ENCODE assay signal across 10 mouse cellular contexts in the genomic region with DNA sequence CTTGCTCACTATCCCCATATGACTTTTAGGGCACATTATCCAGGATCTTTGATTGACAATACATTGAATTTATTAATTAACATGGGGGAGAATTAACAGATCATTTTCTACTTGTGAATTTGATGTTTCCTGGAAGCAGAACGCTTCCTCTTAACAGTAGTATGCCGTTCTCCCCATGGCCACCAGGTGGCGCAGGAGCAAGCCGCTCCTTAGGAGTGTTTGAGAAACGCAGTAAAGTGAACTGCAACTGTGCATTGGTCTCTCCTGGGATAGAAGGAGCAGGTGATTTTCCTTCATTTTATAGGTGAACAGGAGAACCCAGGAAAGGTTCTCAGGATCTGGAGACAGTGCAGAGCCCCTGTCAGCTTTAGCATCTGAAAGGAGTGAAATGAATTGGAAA. TPM values are rescaled to one million over a fixed set of nuclear protein-coding genes. Genes with fewer than 3 reads are reported as not detected.
DNase-seq lines count a peak whose midpoint lies in the region; ATAC-seq lines count a peak whose summit lies in the region.
"Had no signal": no experiment of that assay in that cellular context is flagged by ENCODE, and none has a peak within 500 bp of the region (broad histone marks: within the 10 kb centered on the region; RNA-seq: fewer than 3 reads in every experiment).

No protein-coding gene starts in this region.

- no peaks in the 10 kb centered on the region for H3K36me3 ChIP-seq in heart, embryonic 11.5 days (ENCODE audit: control insufficient read depth, insufficient read depth, low read length)
- no peaks in the 10 kb centered on the region for H3K36me3 ChIP-seq in neural tube, embryonic 11.5 days (ENCODE audit: control insufficient read depth, insufficient read depth, low read length)
- H3K36me3 ChIP-seq: embryonic facial prominence, embryonic 12.5 days; neural tube, embryonic 13.5 days had no signal

- peaks cover 5% of the 10 kb centered on the region; the same call in 1 of the 2 replicates for H3K27me3 ChIP-seq in heart, embryonic 11.5 days (ENCODE audit: control insufficient read depth, insufficient read depth, low read length)
- H3K27me3 ChIP-seq in neural tube, embryonic 11.5 days (ENCODE audit: control insufficient read depth, insufficient read depth, low read length) = no peaks in the 10 kb centered on the region
- H3K27me3 ChIP-seq: embryonic facial prominence, embryonic 12.5 days; neural tube, embryonic 13.5 days had no signal

- H3K4me3 ChIP-seq in heart, embryonic 11.5 days (ENCODE audit: low read depth, low read length) = no peak overlapping the region
- H3K4me3 ChIP-seq in neural tube, embryonic 11.5 days (ENCODE audit: low read depth, low read length) = no peak overlapping the region
- H3K4me3 ChIP-seq: embryonic facial prominence, embryonic 12.5 days; neural tube, embryonic 13.5 days had no signal

- intact Hi-C loops in heart, postnatal 36 days (cut with DNase I) = loop anchor here (5.0 kb wide), 2 partner anchors 123 to 273 kb away; partner anchors contain the start of gene Aplf
- intact Hi-C loops in left cerebral cortex, postnatal 25 days (cut with DNase I) = loop anchor here (5.0 kb wide), 3 partner anchors 53 to 273 kb away; partner anchors contain the start of gene Aplf

- H3K4me1 ChIP-seq in heart, embryonic 11.5 days (ENCODE audit: control insufficient read depth, insufficient read depth, low read length) = peaks cover 29% of the 10 kb centered on the region
- H3K4me1 ChIP-seq in neural tube, embryonic 11.5 days (ENCODE audit: control insufficient read depth, insufficient read depth, low read length) = no peaks in the 10 kb centered on the region
- H3K4me1 ChIP-seq: neural tube, embryonic 13.5 days had no signal

- peak; percentile 56 for DNase-seq in heart, adult 8-10 months (ENCODE audit: low spot score)
- peak; percentile 82 for DNase-seq in adipocyte (ENCODE audit: low spot score)
- DNase-seq in embryo, embryonic 10 days (ENCODE audit: low spot score) = peak; percentile 94
- DNase-seq in heart, postnatal 36 days = peak; percentile 70 to 84
- DNase-seq in left cerebral cortex, postnatal 25 days (ENCODE audit: low spot score in 2 of 2) = peak; percentile 70 to 75
- DNase-seq in neural tube, embryonic 11.5 days (ENCODE audit: low spot score) = peak; percentile 80
- DNase-seq in testis, postnatal 14 days (ENCODE audit: low spot score) = peak; percentile 38

- 3% methylated on average over 5 of the region's 5 CpGs for WGBS in heart, embryonic 11.5 days (ENCODE audit: insufficient replicate concordance)
- 4% methylated on average over 5 of the region's 5 CpGs for WGBS in neural tube, embryonic 11.5 days

- H3K9ac ChIP-seq in heart, embryonic 11.5 days (ENCODE audit: low read depth, low read length) = no peak overlapping the region
- H3K9ac ChIP-seq in neural tube, embryonic 11.5 days (ENCODE audit: low read length) = no peak overlapping the region
- H3K9ac ChIP-seq: embryonic facial prominence, embryonic 12.5 days; neural tube, embryonic 13.5 days had no signal

- no peaks in the 10 kb centered on the region for H3K9me3 ChIP-seq in heart, embryonic 11.5 days (replicated peaks; ENCODE audit: control insufficient read depth, low read length)
- no peaks in the 10 kb centered on the region for H3K9me3 ChIP-seq in neural tube, embryonic 11.5 days (ENCODE audit: control insufficient read depth, low read length)
- H3K9me3 ChIP-seq: embryonic facial prominence, embryonic 12.5 days; neural tube, embryonic 13.5 days had no signal

- no peak overlapping the region for H3K4me2 ChIP-seq in heart, embryonic 11.5 days
- no peak overlapping the region for H3K4me2 ChIP-seq in neural tube, embryonic 11.5 days (ENCODE audit: low read depth)
- H3K4me2 ChIP-seq: embryonic facial prominence, embryonic 12.5 days; neural tube, embryonic 13.5 days had no signal

- no peak for ATAC-seq in heart, embryonic 11.5 days (replicated peaks; ENCODE audit: insufficient number of reproducible peaks, low FRiP score, low TSS enrichment)
- ATAC-seq in neural tube, embryonic 11.5 days (ENCODE audit: insufficient read depth, low FRiP score, low TSS enrichment) = no peak

- no peak overlapping the region for H3K27ac ChIP-seq in heart, embryonic 11.5 days (ENCODE audit: low read depth, low read length)
- no peak overlapping the region for H3K27ac ChIP-seq in neural tube, embryonic 11.5 days (ENCODE audit: low read depth, low read length)
- H3K27ac ChIP-seq: embryonic facial prominence, embryonic 12.5 days; neural tube, embryonic 13.5 days had no signal

RNA-seq across cellular contexts. Expression of gene Gkn3, which starts 10.4 kb away (rescaled TPM):
- total RNA-seq in heart, adult 8-10 months (2022) = 1 to 10 TPM in 3 of 4 experiments, under 1 TPM in 1; 0.53 to 2.5 (median 1.5) TPM
- 1.3 and 2.1 TPM in 2 replicates for polyA plus RNA-seq in heart, embryonic 11.5 days (2014; fragmentation: Nextera tagmentation; extraction: Ambion mirVana)
- 1 to 10 TPM in 1 of 2 experiments, under 1 TPM in 1; 0.84 to 2.2 TPM for total RNA-seq in heart, postnatal 36 days (2021)
- total RNA-seq in left cerebral cortex, postnatal 25 days (2021) = 1 to 10 TPM; 3.2 to 3.9 TPM
- polyA plus RNA-seq in neural tube, embryonic 11.5 days (2014; fragmentation: Nextera tagmentation; extraction: Ambion mirVana) = 0.39 TPM in 1 of 2 replicates, not detected in the other
- polyA plus RNA-seq: neural tube, embryonic 13.5 days had no signal

RNA-seq across cellular contexts. Expression of gene Gkn2, which starts 26.0 kb away (rescaled TPM):
- not detected for total RNA-seq in heart, adult 8-10 months (2022)
- not detected in 2 replicates for polyA plus RNA-seq in heart, embryonic 11.5 days (2014; fragmentation: Nextera tagmentation; extraction: Ambion mirVana)
- not detected for total RNA-seq in heart, postnatal 36 days (2021)
- not detected for total RNA-seq in left cerebral cortex, postnatal 25 days (2021)
- polyA plus RNA-seq in neural tube, embryonic 11.5 days (2014; fragmentation: Nextera tagmentation; extraction: Ambion mirVana) = not detected in 2 replicates
- polyA plus RNA-seq: embryonic facial prominence, embryonic 12.5 days; neural tube, embryonic 13.5 days had no signal

RNA-seq across cellular contexts. Expression of gene Bmp10, which starts 29.7 kb away (rescaled TPM):
- 10 to 100 TPM; 20.9 to 75.6 (median 50.9) TPM for total RNA-seq in heart, adult 8-10 months (2022)
- polyA plus RNA-seq in heart, embryonic 11.5 days (2014; fragmentation: Nextera tagmentation; extraction: Ambion mirVana) = 8.0 and 8.2 TPM in 2 replicates
- total RNA-seq in heart, postnatal 36 days (2021) = 10 to 100 TPM; 26.3 to 39.5 TPM
- not detected for total RNA-seq in left cerebral cortex, postnatal 25 days (2021)
- polyA plus RNA-seq in neural tube, embryonic 11.5 days (2014; fragmentation: Nextera tagmentation; extraction: Ambion mirVana) = not detected in 2 replicates
- polyA plus RNA-seq: embryonic facial prominence, embryonic 12.5 days; neural tube, embryonic 13.5 days had no signal

RNA-seq across cellular contexts. Expression of gene Gkn1, which starts 48.4 kb away (rescaled TPM):
- total RNA-seq in heart, adult 8-10 months (2022) = not detected
- not detected in 2 replicates for polyA plus RNA-seq in heart, embryonic 11.5 days (2014; fragmentation: Nextera tagmentation; extraction: Ambion mirVana)
- total RNA-seq in heart, postnatal 36 days (2021) = not detected
- total RNA-seq in left cerebral cortex, postnatal 25 days (2021) = under 1 TPM in 1 of 2 experiments, not detected in 1; 0.30 TPM
- not detected in 2 replicates for polyA plus RNA-seq in neural tube, embryonic 11.5 days (2014; fragmentation: Nextera tagmentation; extraction: Ambion mirVana)
- polyA plus RNA-seq: embryonic facial prominence, embryonic 12.5 days; neural tube, embryonic 13.5 days had no signal

Comparison
In these comparisons a context has a peak if more than half of its experiments do, and no peak if none do; other contexts are left out.
1. DNase-seq: peak in every context shown above with its lines; median percentile 94 in embryo, embryonic 10 days; 82 in adipocyte; 80 in neural tube, embryonic 11.5 days; 77 in heart, postnatal 36 days; 72 in left cerebral cortex, postnatal 25 days; 56 in heart, adult 8-10 months; 38 in testis, postnatal 14 days.
2. RNA of gene Bmp10, which starts 29.7 kb away (total RNA-seq): 20.9 to 75.6 TPM in heart, adult 8-10 months and 26.3 to 39.5 TPM in heart, postnatal 36 days; not detected in left cerebral cortex, postnatal 25 days; every median in the first group is over 10 times any median in the second.